Mouse (Mus musculus) adrenal gland, adult 8-10 months (tissue): Measurements from ENCODE around the gene Tusc1. TPM values are rescaled to one million over a fixed set of nuclear protein-coding genes. Genes with fewer than 3 reads are reported as not detected.

Experiments
- DNase-seq: peaks from one replicate; pipeline ENCODE4 v3.0.0; 2022
- total RNA-seq, 4 experiments: library from RNA; stranded (reverse); gene quantifications; 2 replicates each; pipeline ENCODE4 v1.2.4; 2022

Gene Tusc1
- total RNA-seq: 10 to 100 TPM in 2 of 4 experiments, 1 to 10 TPM in 2; 9.4 to 11.7 (median 10.2) TPM

- peak; percentile 76 for DNase-seq
Observed at GRCm38 (mm10) chr4:93335118-93336003, at the start of gene Tusc1. Tusc1 (minus strand) TSS chr4:93335511.

GRCm38 (mm10) chr4:93352930-93353329 lies 17.6 kb upstream of the Tusc1 start:
- no peak for DNase-seq

DNA sequence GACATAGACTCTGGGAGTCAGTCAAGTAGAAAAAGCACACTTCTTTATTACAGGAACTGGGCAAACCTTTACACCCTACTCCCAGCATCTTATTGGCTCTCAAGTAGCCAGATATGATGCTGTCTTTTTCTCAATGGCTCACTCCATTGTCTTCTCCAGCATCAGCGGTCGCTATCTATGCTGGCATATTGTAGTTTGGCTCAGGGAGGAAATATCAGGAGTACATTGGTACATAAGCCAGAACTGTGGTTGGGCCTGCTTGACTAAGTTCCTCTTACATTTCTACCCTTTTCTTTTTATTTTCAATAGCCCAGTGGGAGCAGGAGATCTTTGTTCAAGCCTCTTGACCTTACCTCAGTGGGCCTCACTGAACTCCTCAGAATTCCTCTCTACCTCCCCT lies 9.0 kb upstream of the Tusc1 start:
- DNase-seq: no peak

DNA sequence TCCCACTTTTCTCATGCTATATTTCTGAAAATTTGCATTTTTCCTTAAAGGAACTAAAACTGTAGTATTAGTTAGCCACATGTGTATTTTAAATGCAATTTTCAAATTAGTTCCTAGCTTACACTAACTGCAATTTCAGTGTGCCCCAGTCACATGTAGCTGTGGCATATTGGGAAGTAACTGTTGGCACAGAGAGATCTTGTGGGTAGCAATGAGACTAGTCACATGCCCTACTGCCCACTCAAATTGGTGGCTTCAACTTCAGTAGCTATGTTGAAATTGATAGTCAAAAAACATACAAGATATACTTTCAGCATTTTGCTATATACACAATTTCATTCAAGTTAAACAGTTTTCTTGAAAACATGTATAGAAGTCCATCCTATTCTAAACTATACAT lies 6.3 kb upstream of the Tusc1 start:
- DNase-seq: no peak

- DNase-seq: no peak
Observed at GRCm38 (mm10) chr4:93337977-93338376, 2.7 kb upstream of the Tusc1 start.

DNA sequence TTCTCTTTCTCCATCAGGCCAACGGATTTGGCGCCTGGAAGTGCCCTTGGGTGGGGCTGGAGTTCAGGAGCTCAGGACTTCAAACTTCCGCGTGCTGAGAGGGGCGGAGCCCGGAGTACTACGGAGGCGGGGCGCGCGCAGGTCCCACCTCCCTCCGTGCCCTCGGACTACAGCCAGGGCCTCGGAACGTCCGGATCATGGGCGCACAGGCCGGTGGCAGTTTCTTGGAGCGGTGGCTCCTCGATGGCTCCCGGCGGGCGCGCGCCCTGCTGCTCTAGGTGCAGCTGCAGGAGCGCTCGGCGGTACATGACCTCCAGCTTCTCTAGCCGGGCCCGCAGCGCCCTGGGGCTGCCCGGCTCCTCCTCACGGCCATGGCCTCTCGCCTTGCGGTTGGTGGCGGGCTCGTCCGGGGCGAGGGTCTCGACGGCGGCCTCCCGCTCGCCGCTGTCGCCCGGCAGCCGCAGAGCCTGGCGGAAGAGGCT lies 634 bp downstream of the Tusc1 start:
- DNase-seq: peak; percentile 82

GRCm38 (mm10) chr4:93307486-93307885 lies 27.8 kb downstream of the Tusc1 start:
- no peak for DNase-seq

DNA sequence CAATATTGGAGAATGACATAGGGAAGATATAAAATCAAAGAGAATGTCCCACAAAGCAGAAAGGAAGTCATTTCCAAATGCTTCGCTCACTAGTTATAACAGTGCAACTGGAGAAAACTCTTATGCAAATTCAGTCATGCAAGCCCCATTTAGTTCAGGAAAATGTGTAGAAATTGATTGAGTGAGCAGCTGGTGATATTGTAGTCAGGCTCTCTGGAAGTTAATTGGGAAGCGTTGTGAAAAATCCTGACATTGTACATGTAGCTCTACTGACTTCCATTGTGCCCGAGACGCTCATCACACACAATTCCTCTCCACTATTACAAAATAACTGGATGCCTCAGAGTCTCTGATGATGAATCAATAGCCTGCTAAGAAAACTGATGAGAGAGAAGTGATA lies 49.2 kb downstream of the Tusc1 start:
- no peak for DNase-seq
